Mouse (Mus musculus): Measurements from ENCODE around the gene Fbxo44.

DNA sequence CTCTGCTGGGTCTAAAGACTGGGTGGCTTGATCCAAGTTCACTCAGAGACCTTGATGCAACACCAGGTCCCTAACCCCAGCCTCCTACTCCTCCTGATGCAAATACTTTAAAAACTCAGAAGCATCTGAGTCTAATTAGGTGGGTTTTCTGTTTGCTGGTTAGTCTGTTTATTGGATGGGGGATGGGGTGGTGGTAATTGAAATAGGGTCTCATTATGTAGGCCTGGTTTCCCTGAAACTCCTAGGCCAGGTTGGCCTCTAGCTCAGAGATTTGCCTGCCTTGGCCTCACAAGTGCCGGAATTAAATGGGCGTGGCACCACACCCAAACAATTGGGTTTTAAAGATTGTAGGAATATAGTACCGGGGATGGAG lies 37.6 kb downstream of the Fbxo44 start:
- no peak for TF ChIP-seq CTCF (IDR thresholded peaks at IDR 0.05 in 2 of 3, conservative IDR thresholded peaks at IDR 0.05 in 1 of 3; ENCODE audit: control insufficient read depth in 1 of 3, insufficient read depth in 1 of 3, low read depth in 2 of 3, low read length in 3 of 3, poor library complexity in 1 of 3, severe bottlenecking in 1 of 3)
- no peak for TF ChIP-seq ZMIZ1 (IDR thresholded peaks at IDR 0.05; ENCODE audit: low read depth, low read length)
- no peak for TF ChIP-seq RAD21 (IDR thresholded peaks at IDR 0.05; ENCODE audit: low read depth, low read length)
- no peak for TF ChIP-seq TCF12 (IDR thresholded peaks at IDR 0.05; ENCODE audit: low read depth, low read length)
